Mouse (Mus musculus): ENCODE data around the gene Isyna1. TPM values are rescaled to one million over a fixed set of nuclear protein-coding genes. Genes with fewer than 3 reads are reported as not detected.

The Isyna1 gene
- polyA plus RNA-seq, 1 experiment from 2014 or later, result 114 TPM

DNA sequence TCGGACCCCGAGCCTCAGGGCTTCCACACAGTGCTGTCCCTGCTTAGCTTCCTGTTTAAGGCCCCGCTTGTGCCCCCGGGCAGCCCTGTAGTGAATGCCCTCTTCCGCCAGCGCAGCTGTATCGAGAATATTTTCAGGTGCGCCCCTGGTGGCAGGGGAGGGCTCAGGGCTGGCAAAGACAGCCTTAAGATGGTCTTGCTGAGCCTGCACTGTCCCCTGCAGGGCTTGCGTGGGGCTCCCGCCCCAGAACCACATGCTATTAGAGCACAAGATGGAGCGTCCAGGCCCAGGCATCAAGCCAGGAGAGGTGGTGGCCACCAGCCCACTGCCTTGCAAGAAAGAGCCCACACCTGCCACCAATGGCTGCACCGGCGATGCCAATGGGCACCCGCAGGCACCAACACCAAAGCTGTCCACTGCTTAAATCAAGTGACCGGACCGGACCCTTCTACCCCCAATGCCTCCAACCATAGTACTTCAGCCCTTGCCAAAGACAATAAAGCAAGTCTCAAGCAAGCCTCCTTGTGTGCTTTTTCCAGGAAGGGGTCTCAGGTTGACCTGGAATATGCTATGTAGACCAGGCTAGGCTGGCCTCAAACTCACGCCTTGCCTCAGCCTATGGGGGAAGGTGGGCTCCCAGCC, 2.7 kb downstream of the Isyna1 start:
- WGBS, result 84% methylated on average over 17 of the region's 17 CpGs
- H3K4me2 ChIP-seq (ENCODE audit: low read depth, severe bottlenecking), result no peak overlapping the region
- peaks cover 60% of the 10 kb centered on the region for H3K4me1 ChIP-seq (ENCODE audit: control insufficient read depth, insufficient read depth, low read length)
- H3K27ac ChIP-seq (replicated peaks; ENCODE audit: low read depth, low read length), result no peak overlapping the region
- 0 out of 2 replicates have a peak, but pooled peaks cover 2% of the 10 kb centered on the region for H3K27me3 ChIP-seq (ENCODE audit: control insufficient read depth, insufficient read depth, low read length)
- peaks cover 14% of the 10 kb centered on the region for H3K36me3 ChIP-seq (ENCODE audit: control insufficient read depth, insufficient read depth, low read length)
- ATAC-seq (ENCODE audit: insufficient number of reproducible peaks, low FRiP score, low TSS enrichment, low read depth) (no peak), DNase-seq (ENCODE audit: low spot score) (peak; percentile 49)
- H3K9ac ChIP-seq (ENCODE audit: low read length), result no peak overlapping the region
- no peaks in the 10 kb centered on the region for H3K9me3 ChIP-seq (ENCODE audit: control insufficient read depth, low read length)
- no peak overlapping the region for H3K4me3 ChIP-seq (ENCODE audit: low read depth, low read length)

- Histone ChIP-seq H3K36me3 (ENCODE audit: control insufficient read depth, insufficient read depth, low read length) (peaks cover 20% of the 10 kb centered on the region), H3K4me3 (ENCODE audit: low read depth, low read length) (peak overlapping the region; percentile 41), H3K9ac (ENCODE audit: low read length) (peak overlapping the region; percentile 72), H3K4me1 (ENCODE audit: control insufficient read depth, insufficient read depth, low read length) (peaks cover 60% of the 10 kb centered on the region), H3K27ac (replicated peaks; ENCODE audit: low read depth, low read length) (peak overlapping the region; percentile 39; the same call in 1 of the 2 replicates), H3K4me2 (ENCODE audit: low read depth, severe bottlenecking) (peak overlapping the region; percentile 92), H3K9me3 (ENCODE audit: control insufficient read depth, low read length) (no peaks in the 10 kb centered on the region), H3K27me3 (ENCODE audit: control insufficient read depth, insufficient read depth, low read length) (0 out of 2 replicates have a peak, but pooled peaks cover 2% of the 10 kb centered on the region)
- WGBS, result 9% methylated on average over 24 of the region's 68 CpGs
- ATAC-seq (ENCODE audit: insufficient number of reproducible peaks, low FRiP score, low TSS enrichment, low read depth) (no peak), DNase-seq (ENCODE audit: low spot score) (peak; percentile 56)
Observed at GRCm38 (mm10) chr8:70597417-70598272, 3.5 kb downstream of the Isyna1 start.

- H3K27me3 ChIP-seq (ENCODE audit: control insufficient read depth, insufficient read depth, low read length), result 0 out of 2 replicates have a peak, but pooled peaks cover 2% of the 10 kb centered on the region
- peak overlapping the region; percentile 41 for H3K4me3 ChIP-seq (ENCODE audit: low read depth, low read length)
- H3K9ac ChIP-seq (ENCODE audit: low read length), result peak overlapping the region; percentile 72
- ATAC-seq (ENCODE audit: insufficient number of reproducible peaks, low FRiP score, low TSS enrichment, low read depth), result no peak
- H3K27ac ChIP-seq (replicated peaks; ENCODE audit: low read depth, low read length), result 0 out of 2 replicates have a peak overlapping the region, but pooled peaks have one; percentile 39
- H3K4me1 ChIP-seq (ENCODE audit: control insufficient read depth, insufficient read depth, low read length), result peaks cover 57% of the 10 kb centered on the region
- WGBS, result 2% methylated on average over 29 of the region's 29 CpGs
- peak overlapping the region; percentile 92 for H3K4me2 ChIP-seq (ENCODE audit: low read depth, severe bottlenecking)
- DNase-seq (ENCODE audit: low spot score), result peak; percentile 91
- H3K9me3 ChIP-seq (ENCODE audit: control insufficient read depth, low read length), result no peaks in the 10 kb centered on the region
- H3K36me3 ChIP-seq (ENCODE audit: control insufficient read depth, insufficient read depth, low read length), result peaks cover 22% of the 10 kb centered on the region
Observed at GRCm38 (mm10) chr8:70598283-70598682, 4.1 kb downstream of the Isyna1 start.

- no peak for ATAC-seq (ENCODE audit: insufficient number of reproducible peaks, low FRiP score, low TSS enrichment, low read depth)
- Histone ChIP-seq H3K9ac (ENCODE audit: low read length) (peak overlapping the region; percentile 72; the same call in 1 of the 2 replicates), H3K27ac (replicated peaks; ENCODE audit: low read depth, low read length) (peak overlapping the region; percentile 36; the same call in 1 of the 2 replicates), H3K9me3 (ENCODE audit: control insufficient read depth, low read length) (no peaks in the 10 kb centered on the region), H3K4me3 (ENCODE audit: low read depth, low read length) (peak overlapping the region; percentile 41), H3K27me3 (ENCODE audit: control insufficient read depth, insufficient read depth, low read length) (0 out of 2 replicates have a peak, but pooled peaks cover 2% of the 10 kb centered on the region), H3K36me3 (ENCODE audit: control insufficient read depth, insufficient read depth, low read length) (peaks cover 22% of the 10 kb centered on the region), H3K4me1 (ENCODE audit: control insufficient read depth, insufficient read depth, low read length) (peaks cover 53% of the 10 kb centered on the region), H3K4me2 (ENCODE audit: low read depth, severe bottlenecking) (peak overlapping the region; percentile 92)
- peak; percentile 60 for DNase-seq (ENCODE audit: low spot score)
- 17% methylated on average over 10 of the region's 10 CpGs for WGBS
Observed at GRCm38 (mm10) chr8:70598722-70599121, 4.5 kb downstream of the Isyna1 start.

DNA sequence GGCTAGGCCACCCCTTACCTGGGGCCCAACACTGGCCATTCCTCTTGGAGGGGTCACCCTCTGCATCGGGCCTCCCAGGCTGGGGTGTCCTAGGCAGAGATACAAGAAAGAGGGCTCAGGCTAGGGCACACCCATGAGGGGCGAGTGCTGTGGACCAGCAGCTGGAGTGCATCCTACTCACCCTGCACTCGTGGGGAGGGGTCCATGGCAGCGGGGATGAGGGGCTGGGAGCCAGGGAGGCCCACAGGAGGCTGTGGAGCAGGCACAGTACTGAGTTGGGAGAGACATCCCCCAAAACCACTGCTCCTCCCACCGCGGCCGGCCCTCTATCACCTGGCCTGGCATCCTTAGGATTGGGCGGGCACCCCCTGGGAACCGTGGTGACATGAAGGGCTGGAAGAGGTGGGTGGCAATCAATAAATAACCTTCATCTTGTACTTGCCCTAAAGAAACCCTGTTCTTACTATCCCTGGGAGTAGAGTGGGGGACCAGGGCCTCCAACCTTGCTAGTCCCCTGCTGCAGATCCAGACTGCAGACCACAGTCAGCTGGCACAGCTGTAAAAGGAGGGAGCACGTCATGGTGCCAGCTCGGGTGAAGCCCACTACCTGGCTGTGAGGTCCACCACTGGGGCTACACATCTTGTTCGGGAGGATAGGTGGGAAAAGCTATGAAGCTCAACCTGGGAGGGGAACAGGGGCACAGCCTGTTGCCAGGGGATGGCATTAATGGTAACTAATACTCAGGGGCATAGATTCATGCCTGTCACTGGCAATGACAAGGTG, 5.5 kb downstream of the Isyna1 start:
- no peak overlapping the region; the same call in 1 of the 2 replicates for H3K27ac ChIP-seq (replicated peaks; ENCODE audit: low read depth, low read length)
- H3K27me3 ChIP-seq (ENCODE audit: control insufficient read depth, insufficient read depth, low read length), result 0 out of 2 replicates have a peak, but pooled peaks cover 2% of the 10 kb centered on the region
- peaks cover 54% of the 10 kb centered on the region for H3K4me1 ChIP-seq (ENCODE audit: control insufficient read depth, insufficient read depth, low read length)
- H3K9me3 ChIP-seq (ENCODE audit: control insufficient read depth, low read length), result no peaks in the 10 kb centered on the region
- 0 out of 2 replicates have a peak overlapping the region, but pooled peaks have one; percentile 22 for H3K9ac ChIP-seq (ENCODE audit: low read length)
- no peak for ATAC-seq (ENCODE audit: insufficient number of reproducible peaks, low FRiP score, low TSS enrichment, low read depth)
- no peak overlapping the region for H3K4me3 ChIP-seq (ENCODE audit: low read depth, low read length)
- no peak overlapping the region for H3K4me2 ChIP-seq (ENCODE audit: low read depth, severe bottlenecking)
- no peak for DNase-seq (ENCODE audit: low spot score)
- 85% methylated on average over 12 of the region's 12 CpGs for WGBS
- H3K36me3 ChIP-seq (ENCODE audit: control insufficient read depth, insufficient read depth, low read length), result peaks cover 22% of the 10 kb centered on the region

GRCm38 (mm10) chr8:70600473-70601270, 6.5 kb downstream of the Isyna1 start:
- Histone ChIP-seq H3K9ac (ENCODE audit: low read length) (peak overlapping the region; percentile 32; the same call in 1 of the 2 replicates), H3K27me3 (ENCODE audit: control insufficient read depth, insufficient read depth, low read length) (0 out of 2 replicates have a peak, but pooled peaks cover 2% of the 10 kb centered on the region), H3K27ac (replicated peaks; ENCODE audit: low read depth, low read length) (peak overlapping the region; percentile 88), H3K4me2 (ENCODE audit: low read depth, severe bottlenecking) (peak overlapping the region; percentile 42), H3K36me3 (ENCODE audit: control insufficient read depth, insufficient read depth, low read length) (peaks cover 22% of the 10 kb centered on the region), H3K9me3 (ENCODE audit: control insufficient read depth, low read length) (no peaks in the 10 kb centered on the region), H3K4me1 (ENCODE audit: control insufficient read depth, insufficient read depth, low read length) (peaks cover 47% of the 10 kb centered on the region), H3K4me3 (ENCODE audit: low read depth, low read length) (peak overlapping the region; percentile 5; the same call in 1 of the 2 replicates)
- no peak for ATAC-seq (ENCODE audit: insufficient number of reproducible peaks, low FRiP score, low TSS enrichment, low read depth)
- WGBS, result 15% methylated on average over 10 of the region's 10 CpGs
- peak; percentile 72 for DNase-seq (ENCODE audit: low spot score)

DNA sequence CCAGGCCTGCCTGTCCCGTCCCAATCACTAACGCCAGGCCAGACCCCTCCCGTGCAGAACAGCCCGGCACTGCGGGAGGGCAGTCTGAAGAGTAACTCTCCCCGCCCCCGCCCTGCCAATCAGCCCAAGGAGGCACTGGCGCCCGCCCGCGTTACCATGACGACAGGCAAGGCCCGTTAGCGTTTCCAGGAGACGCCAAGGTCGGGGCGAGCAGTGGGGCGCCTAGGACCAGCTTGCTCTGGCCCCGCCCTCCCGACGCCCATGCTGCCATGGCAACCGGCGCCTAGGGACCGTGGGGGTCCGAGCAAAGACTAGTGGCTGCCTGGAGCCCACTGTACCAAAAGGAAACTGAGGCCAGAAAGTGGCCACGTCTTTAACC, 7.1 kb downstream of the Isyna1 start:
- WGBS, result 1% methylated on average over 26 of the region's 26 CpGs
- Histone ChIP-seq H3K9me3 (ENCODE audit: control insufficient read depth, low read length) (no peaks in the 10 kb centered on the region), H3K27me3 (ENCODE audit: control insufficient read depth, insufficient read depth, low read length) (0 out of 2 replicates have a peak, but pooled peaks cover 2% of the 10 kb centered on the region), H3K9ac (ENCODE audit: low read length) (no peak overlapping the region), H3K27ac (replicated peaks; ENCODE audit: low read depth, low read length) (peak overlapping the region; percentile 88), H3K4me2 (ENCODE audit: low read depth, severe bottlenecking) (peak overlapping the region; percentile 42), H3K36me3 (ENCODE audit: control insufficient read depth, insufficient read depth, low read length) (peaks cover 20% of the 10 kb centered on the region), H3K4me1 (ENCODE audit: control insufficient read depth, insufficient read depth, low read length) (peaks cover 47% of the 10 kb centered on the region), H3K4me3 (ENCODE audit: low read depth, low read length) (peak overlapping the region; percentile 5; the same call in 1 of the 2 replicates)
- ATAC-seq (ENCODE audit: insufficient number of reproducible peaks, low FRiP score, low TSS enrichment, low read depth) (peak; percentile 37), DNase-seq (ENCODE audit: low spot score) (peak; percentile 95)
